Mouse (Mus musculus) limb, embryonic 11.5 days (tissue): ENCODE results near the gene Arfgap1. TPM values are rescaled to one million over a fixed set of nuclear protein-coding genes. Genes with fewer than 3 reads are reported as not detected.

Experiments
- ATAC-seq: fragments of 200-750 bp; cut with Nextera tagmentation; 2 replicates; pipeline ENCODE4 v1.8.0; 2017; ENCODE audit warnings: low read depth; ENCODE audit not compliant: insufficient number of reproducible peaks, low FRiP score, low TSS enrichment
- DNase-seq: peaks from one replicate; pipeline ENCODE4 v3.0.0-alpha.2; 2015; ENCODE audit warnings: low spot score
- H3K27ac ChIP-seq: fragments of 300-500 bp; sonication (generic); replicated peaks from 2 replicates; pipeline ENCODE4 v1.5.1; 2014; ENCODE audit warnings: low read depth, mild to moderate bottlenecking, low read length
- H3K27me3 ChIP-seq: fragments of 300-500 bp; sonication (generic); 2 replicates; pipeline ENCODE4 v1.6.1; 2014; ENCODE audit warnings: mild to moderate bottlenecking, low read length, mixed read lengths; ENCODE audit not compliant: control insufficient read depth, insufficient read depth
- H3K36me3 ChIP-seq: fragments of 300-500 bp; sonication (generic); 2 replicates; pipeline ENCODE4 v1.6.1; 2014; ENCODE audit warnings: mild to moderate bottlenecking, low read length, moderate library complexity, mixed read lengths; ENCODE audit not compliant: control insufficient read depth, insufficient read depth
- H3K4me1 ChIP-seq: fragments of 300-500 bp; sonication (generic); 2 replicates; pipeline ENCODE4 v1.6.1; 2014; ENCODE audit warnings: low read length, mixed read lengths; ENCODE audit not compliant: control insufficient read depth, insufficient read depth
- H3K4me2 ChIP-seq: fragments of 300-500 bp; sonication (generic); 2 replicates; pipeline ENCODE4 v1.6.1; 2014; ENCODE audit warnings: low read depth, mild to moderate bottlenecking, moderate library complexity; ENCODE audit not compliant: severe bottlenecking
- H3K4me3 ChIP-seq: fragments of 300-500 bp; sonication (generic); 2 replicates; pipeline ENCODE4 v1.5.1; 2014; ENCODE audit warnings: low read depth, low read length
- H3K9ac ChIP-seq: fragments of 300-500 bp; sonication (generic); 2 replicates; pipeline ENCODE4 v1.6.1; 2014; ENCODE audit warnings: mild to moderate bottlenecking, low read length
- H3K9me3 ChIP-seq: fragments of 300-500 bp; sonication (generic); 2 replicates; pipeline ENCODE4 v1.6.1; 2016; ENCODE audit warnings: low read length; ENCODE audit not compliant: control insufficient read depth
- WGBS: fragments of 180-500 bp; shearing (Covaris S2); extraction: QIAGEN DNeasy Blood & Tissue Kit; methylation state at CpG from one replicate; pipeline ENCODE4 v1.1.7; 2014; 5-methylcytosine and 5-hydroxymethylcytosine counted together
- polyA plus RNA-seq: library from polyadenylated mRNA; unstranded; fragments of >200 nt; fragmentation: Nextera tagmentation; extraction: Ambion mirVana; gene quantifications from 2 replicates; pipeline ENCODE4 v1.2.1, GENCODE M21; 2014

Gene Arfgap1
- polyA plus RNA-seq: 60.4 and 69.3 TPM in 2 replicates

DNA sequence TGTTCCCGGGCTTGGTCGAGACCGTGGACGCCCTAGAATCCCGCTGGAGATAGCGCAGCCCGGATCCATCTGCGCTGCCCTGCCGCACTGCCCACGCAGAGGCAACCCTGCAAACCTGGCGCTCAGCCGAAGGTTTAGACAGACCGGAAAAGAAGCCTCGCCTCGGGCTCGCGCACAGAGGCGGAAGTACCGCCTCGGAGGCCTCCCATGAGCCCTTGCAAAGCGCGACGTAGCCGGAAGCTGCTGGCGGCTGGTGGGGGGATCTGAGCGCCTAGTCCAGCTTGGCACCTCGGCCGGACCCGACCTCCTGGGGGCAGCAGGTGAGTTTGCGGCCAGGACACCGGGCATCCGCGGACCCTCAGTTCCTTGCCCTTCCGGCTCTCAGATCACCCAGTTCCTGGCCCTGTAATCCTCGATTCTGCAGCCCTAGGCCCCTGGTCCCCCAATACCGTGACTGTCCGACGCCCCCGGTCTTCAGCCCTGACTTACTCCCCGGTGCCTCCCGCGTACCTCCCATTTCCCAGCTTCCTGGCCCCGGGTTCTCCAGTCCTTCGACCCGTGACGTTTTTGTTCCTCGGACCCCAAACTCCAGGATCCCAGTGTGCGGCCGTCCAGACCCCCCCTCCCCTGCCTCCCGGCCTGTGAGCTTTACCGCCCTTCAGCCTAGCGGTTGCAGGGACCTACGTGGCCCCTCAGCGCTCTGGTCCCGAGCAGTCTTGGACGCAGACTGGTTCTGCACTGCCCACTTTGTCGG lies at the start of gene Arfgap1:
Gene Arfgap1, plus strand, starts transcription at position 216 of the 754 bp plus-strand sequence.
- ATAC-seq (peak; percentile 86), DNase-seq (peak; percentile 90)
- Histone ChIP-seq H3K36me3 (peaks cover 12% of the 10 kb centered on the region), H3K27me3 (no peaks in the 10 kb centered on the region), H3K27ac (no peak within 1 kb of the TSS), H3K9ac (peak within 1 kb of the TSS; percentile 89), H3K4me3 (peak within 1 kb of the TSS; percentile 94), H3K4me1 (no peaks in the 10 kb centered on the region), H3K9me3 (no peaks in the 10 kb centered on the region), H3K4me2 (peak within 1 kb of the TSS; percentile 82)
- WGBS: under 1% methylated on average over 57 of the region's 57 CpGs

DNA sequence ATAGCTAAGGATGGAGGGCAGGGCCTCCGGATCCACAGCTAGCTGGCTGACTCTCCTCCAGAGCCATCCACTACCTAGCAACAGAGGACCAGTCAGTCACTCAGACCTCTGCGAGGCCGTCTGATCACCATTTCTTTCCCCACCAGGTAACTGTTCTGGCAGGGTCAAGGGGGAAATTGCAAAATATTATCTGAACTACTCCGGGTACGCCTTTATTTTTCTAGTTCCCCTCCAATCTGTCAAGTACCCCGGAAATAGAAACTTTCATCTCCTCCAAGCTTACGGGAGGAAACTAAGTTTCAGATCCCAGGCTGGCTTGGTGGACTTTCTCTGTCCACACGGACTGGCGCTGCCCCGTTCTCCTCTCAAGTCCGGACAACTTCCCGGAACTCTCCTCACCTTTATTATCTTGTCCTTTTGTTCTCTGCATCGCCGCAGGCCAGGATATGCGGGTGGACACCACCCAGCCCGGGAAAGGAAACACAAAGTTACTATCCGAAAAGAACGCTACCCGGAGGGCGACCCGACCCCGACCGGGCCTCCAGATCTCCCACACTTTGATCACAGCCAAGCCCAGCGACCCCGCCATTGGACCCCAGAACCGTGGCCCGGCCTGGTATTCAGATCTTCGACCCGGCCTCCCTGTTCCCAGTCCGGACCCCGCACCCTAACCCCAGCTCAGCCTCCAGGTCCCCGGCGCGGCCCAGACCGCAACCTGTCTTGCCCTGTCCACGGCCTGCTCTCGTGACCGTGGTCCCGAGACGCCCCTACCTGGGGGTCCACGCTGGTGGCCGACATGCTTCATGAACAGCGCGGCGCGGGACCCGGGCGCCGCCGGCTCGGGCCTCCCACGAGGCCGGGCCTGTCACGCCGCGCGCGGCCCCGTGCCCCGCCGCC lies 46.9 kb upstream of the Arfgap1 start:
- H3K36me3 ChIP-seq: peaks cover 10% of the 10 kb centered on the region
- under 1% methylated on average over 61 of the region's 61 CpGs for WGBS
- H3K9me3 ChIP-seq: no peaks in the 10 kb centered on the region
- H3K4me1 ChIP-seq: no peaks in the 10 kb centered on the region
- peak overlapping the region; percentile 59 for H3K27ac ChIP-seq
- H3K9ac ChIP-seq: peak overlapping the region; percentile 99
- H3K4me3 ChIP-seq: peak overlapping the region; percentile 100
- no peaks in the 10 kb centered on the region for H3K27me3 ChIP-seq
- peak overlapping the region; percentile 68 for H3K4me2 ChIP-seq
- DNase-seq (no peak), ATAC-seq (peak; percentile 51)

DNA sequence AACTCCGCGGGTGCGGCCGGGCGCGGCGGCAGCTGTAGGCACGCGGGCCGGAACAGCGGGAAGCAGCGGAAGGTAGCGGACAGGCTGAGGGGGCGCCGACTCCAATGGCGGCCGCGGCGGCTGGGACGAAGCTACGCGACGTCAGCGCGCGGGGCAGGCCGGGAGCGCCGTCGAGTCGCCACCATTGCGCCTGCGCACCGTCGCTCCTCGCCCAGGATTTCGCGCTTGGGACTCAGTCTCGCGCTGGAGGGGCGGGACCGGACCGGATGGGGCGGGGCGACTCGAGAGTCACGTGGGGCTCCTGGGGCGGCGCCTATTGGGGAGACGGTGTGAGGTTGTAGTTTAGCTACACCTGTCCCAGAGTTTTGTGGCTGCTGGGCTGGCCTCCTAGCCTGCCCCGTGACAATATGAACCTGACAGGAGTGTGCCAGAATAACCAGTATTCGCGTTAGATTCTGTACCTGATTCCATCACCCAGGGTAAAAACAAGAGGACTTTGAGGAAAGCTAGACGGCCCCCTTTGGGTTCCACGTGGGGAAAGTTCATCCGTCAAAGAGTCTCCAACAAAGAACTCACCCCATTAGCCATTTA lies 46.1 kb upstream of the Arfgap1 start, which contains the start of gene Ythdf1:
Gene Ythdf1, minus strand, starts transcription at position 140 of the 591 bp plus-strand sequence.
- no peaks in the 10 kb centered on the region for H3K27me3 ChIP-seq
- ATAC-seq (peak; percentile 97), DNase-seq (peak; percentile 99)
- H3K4me3 ChIP-seq: peak within 1 kb of the TSS; percentile 100
- peak within 1 kb of the TSS; percentile 68 for H3K4me2 ChIP-seq
- WGBS: under 1% methylated on average over 41 of the region's 56 CpGs
- peak within 1 kb of the TSS; percentile 99 for H3K9ac ChIP-seq
- no peaks in the 10 kb centered on the region for H3K9me3 ChIP-seq
- H3K27ac ChIP-seq: peak within 1 kb of the TSS; percentile 59
- H3K4me1 ChIP-seq: no peaks in the 10 kb centered on the region
- peaks cover 6% of the 10 kb centered on the region for H3K36me3 ChIP-seq

DNA sequence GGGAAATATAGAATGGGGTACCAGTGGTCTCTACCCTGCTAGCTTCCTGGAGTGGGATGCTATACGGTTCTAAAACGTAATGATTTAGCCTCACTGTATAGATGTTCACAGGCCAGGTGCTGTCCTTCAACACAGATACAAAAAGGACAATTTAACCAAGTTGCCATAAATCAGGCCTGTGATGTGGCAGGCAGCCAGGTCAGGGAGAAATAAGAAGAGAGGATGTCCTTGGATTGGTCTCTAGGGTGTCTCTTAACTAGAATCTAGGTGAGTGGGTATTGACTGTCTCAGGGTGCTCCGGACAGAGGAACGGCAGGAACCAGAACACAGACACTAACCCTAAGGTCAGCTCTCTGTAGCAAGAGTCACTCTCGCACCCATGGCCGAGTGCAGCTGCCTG lies 44.3 kb upstream of the Arfgap1 start:
- ATAC-seq (no peak), DNase-seq (no peak)
- H3K4me3 ChIP-seq: no peak overlapping the region
- 87% methylated on average over 6 of the region's 6 CpGs for WGBS
- no peaks in the 10 kb centered on the region for H3K27me3 ChIP-seq
- H3K36me3 ChIP-seq: peaks cover under 1% of the 10 kb centered on the region
- no peak overlapping the region for H3K9ac ChIP-seq
- H3K4me2 ChIP-seq: no peak overlapping the region
- H3K4me1 ChIP-seq: no peaks in the 10 kb centered on the region
- no peak overlapping the region for H3K27ac ChIP-seq
- no peaks in the 10 kb centered on the region for H3K9me3 ChIP-seq

DNA sequence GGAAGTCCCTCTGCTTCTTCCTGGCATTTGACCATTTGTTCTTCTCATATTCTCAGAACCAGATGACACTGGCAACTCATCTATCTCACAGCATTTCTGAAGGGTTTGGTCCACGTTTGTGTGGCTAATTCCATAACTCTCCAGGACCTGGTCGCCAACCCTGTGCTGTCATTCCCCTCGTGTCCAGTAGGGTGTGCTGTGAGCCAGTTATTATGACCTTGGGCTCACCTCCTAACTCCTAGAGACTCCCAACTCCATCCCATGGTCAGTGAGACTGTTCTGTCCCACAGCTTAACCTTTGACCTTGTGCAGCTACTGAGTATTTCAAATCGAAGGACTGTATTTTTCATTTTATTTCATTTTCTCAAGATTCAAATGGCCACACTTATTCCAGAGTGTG lies 41.8 kb upstream of the Arfgap1 start:
- 6% methylated on average over 4 of the region's 4 CpGs for WGBS
- Histone ChIP-seq H3K4me3 (no peak overlapping the region), H3K9ac (no peak overlapping the region), H3K36me3 (no peaks in the 10 kb centered on the region), H3K27me3 (no peaks in the 10 kb centered on the region), H3K27ac (no peak overlapping the region), H3K4me2 (no peak overlapping the region), H3K4me1 (no peaks in the 10 kb centered on the region), H3K9me3 (no peaks in the 10 kb centered on the region)
- no peak for ATAC-seq
- peak; percentile 80 for DNase-seq

DNA sequence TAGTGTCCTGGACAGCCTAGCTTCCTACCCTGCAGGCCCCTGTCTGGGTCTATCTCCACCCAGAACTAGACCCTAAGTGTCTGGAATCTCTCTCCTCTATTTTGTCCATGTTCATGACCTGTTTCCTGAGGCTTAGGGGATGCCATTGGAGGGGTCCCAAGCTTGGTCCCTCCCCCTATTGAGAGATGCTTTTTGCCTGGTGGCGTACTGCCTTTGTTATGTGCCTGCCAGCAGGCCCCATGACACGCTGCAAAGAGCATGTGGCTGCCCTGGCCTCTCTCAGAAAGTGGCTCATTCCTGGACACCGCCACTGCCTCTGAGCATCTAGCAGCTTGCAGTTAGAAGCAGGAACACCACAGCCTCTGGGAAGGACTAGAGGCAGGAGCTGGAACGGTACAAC lies 38.3 kb upstream of the Arfgap1 start, which contains the start of gene Birc7:
Gene Birc7, plus strand, starts transcription at position 301 of the 400 bp plus-strand sequence.
- WGBS: 66% methylated on average over 4 of the region's 4 CpGs
- H3K9ac ChIP-seq: no peak within 1 kb of the TSS
- H3K4me2 ChIP-seq: no peak within 1 kb of the TSS
- no peaks in the 10 kb centered on the region for H3K4me1 ChIP-seq
- no peaks in the 10 kb centered on the region for H3K27me3 ChIP-seq
- no peaks in the 10 kb centered on the region for H3K9me3 ChIP-seq
- no peak within 1 kb of the TSS for H3K4me3 ChIP-seq
- no peak within 1 kb of the TSS for H3K27ac ChIP-seq
- DNase-seq (no peak), ATAC-seq (no peak)
- no peaks in the 10 kb centered on the region for H3K36me3 ChIP-seq

DNA sequence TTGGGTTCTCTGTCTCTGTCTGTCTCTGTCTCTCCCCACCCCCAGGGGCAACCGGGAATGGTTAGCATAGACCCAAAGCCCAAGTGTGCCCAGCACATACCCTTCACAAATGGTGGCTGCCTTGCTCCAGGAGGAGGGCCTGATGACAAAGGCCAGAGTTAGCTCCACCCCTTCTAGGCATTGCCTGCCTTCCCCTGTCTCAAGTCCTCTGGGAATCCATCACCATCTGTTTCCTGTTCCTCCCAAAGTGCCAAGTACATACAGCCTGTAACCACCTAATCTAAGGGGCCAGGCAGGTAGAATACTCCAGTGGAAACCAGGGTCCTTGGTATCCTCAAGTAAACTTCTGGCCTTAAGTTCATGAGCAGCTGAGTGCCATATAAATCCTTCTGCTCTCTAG lies 34.6 kb upstream of the Arfgap1 start:
- Histone ChIP-seq H3K9ac (no peak overlapping the region), H3K27ac (no peak overlapping the region), H3K9me3 (no peaks in the 10 kb centered on the region), H3K4me3 (no peak overlapping the region), H3K36me3 (no peaks in the 10 kb centered on the region), H3K27me3 (no peaks in the 10 kb centered on the region), H3K4me1 (no peaks in the 10 kb centered on the region), H3K4me2 (no peak overlapping the region)
- 60% methylated on average over 1 of the region's 1 CpGs for WGBS
- ATAC-seq (no peak), DNase-seq (no peak)

DNA sequence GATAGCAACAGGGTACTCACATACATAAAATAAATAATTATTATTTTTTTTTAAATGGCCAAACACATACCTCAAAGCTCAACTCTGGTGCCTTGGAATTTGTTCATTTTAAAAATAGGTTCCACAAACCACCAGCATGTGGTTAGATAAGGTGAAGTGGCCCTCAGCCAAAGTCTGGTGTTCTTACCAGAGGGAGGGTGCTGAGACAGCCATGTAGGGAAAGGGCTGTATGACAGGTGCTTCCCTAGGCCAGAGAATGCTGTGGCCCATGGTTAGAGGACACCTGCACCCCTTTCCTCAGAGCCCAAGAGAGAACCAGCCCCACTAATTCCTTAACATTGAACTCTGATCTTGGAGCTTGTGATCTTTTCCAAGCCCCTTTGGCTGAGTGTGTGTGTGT lies 26.8 kb upstream of the Arfgap1 start:
- no peak overlapping the region for H3K4me2 ChIP-seq
- H3K4me3 ChIP-seq: no peak overlapping the region
- no peak overlapping the region for H3K9ac ChIP-seq
- no peaks in the 10 kb centered on the region for H3K27me3 ChIP-seq
- DNase-seq: no peak
- H3K36me3 ChIP-seq: no peaks in the 10 kb centered on the region
- H3K4me1 ChIP-seq: no peaks in the 10 kb centered on the region
- ATAC-seq: no peak
- no peak overlapping the region for H3K27ac ChIP-seq
- no peaks in the 10 kb centered on the region for H3K9me3 ChIP-seq
